Mouse (Mus musculus) heart, adult 2 months (tissue): Measurements from ENCODE around the gene Hcfc2. TPM values are rescaled to one million over a fixed set of nuclear protein-coding genes. Genes with fewer than 3 reads are reported as not detected.

Experiments used
- DNase-seq, 2 experiments: peaks; one replicate each; pipeline ENCODE4 v3.0.0; 2021
- H3K27ac ChIP-seq: fragments of 200-600 bp; 2 replicates; pipeline ENCODE4 v1.8.1; 2022
- H3K27me3 ChIP-seq: fragments of 200-500 bp; 2 replicates; pipeline ENCODE4 v1.6.1; 2012; ENCODE audit warnings: mild to moderate bottlenecking, low read length, inconsistent platforms, mixed read lengths; ENCODE audit not compliant: control insufficient read depth, insufficient read depth
- H3K36me3 ChIP-seq: fragments of 200-500 bp; 2 replicates; pipeline ENCODE4 v1.6.1; 2012; ENCODE audit warnings: low read length, inconsistent platforms; ENCODE audit not compliant: control insufficient read depth, insufficient read depth
- H3K4me1 ChIP-seq: fragments of 200-500 bp; 2 replicates; pipeline ENCODE4 v1.6.1; 2011; ENCODE audit warnings: low read length; ENCODE audit not compliant: control insufficient read depth, insufficient read depth
- H3K4me3 ChIP-seq: fragments of 200-600 bp; 2 replicates; pipeline ENCODE4 v1.8.1; 2022
- H3K79me2 ChIP-seq: fragments of 200-500 bp; replicated peaks from 2 replicates; pipeline ENCODE4 v1.6.1; 2012; ENCODE audit warnings: mild to moderate bottlenecking, inconsistent platforms, low read length, moderate library complexity, mixed read lengths; ENCODE audit not compliant: control insufficient read depth, insufficient read depth
- H3K9ac ChIP-seq: fragments of 200-500 bp; 2 replicates; pipeline ENCODE4 v1.6.1; 2012; ENCODE audit warnings: low read depth, mild to moderate bottlenecking, control low read depth, inconsistent platforms, low read length, mixed read lengths
- CTCF ChIP-seq: fragments of 200-600 bp; IDR thresholded peaks from 2 replicates; pipeline ENCODE4 v1.8.1; 2022; ENCODE audit warnings: antibody characterized with exemption, mild to moderate bottlenecking, moderate library complexity
- EP300 ChIP-seq: fragments of 200-500 bp; IDR thresholded peaks from 2 replicates; pipeline ENCODE4 v1.6.1; 2011; ENCODE audit warnings: low read depth, low read length, control low read depth; ENCODE audit not compliant: insufficient read depth
- POLR2A ChIP-seq: fragments of 200-500 bp; IDR thresholded peaks from 2 replicates; pipeline ENCODE4 v1.6.1; 2011; ENCODE audit warnings: mild to moderate bottlenecking, low read depth, low read length, control low read depth; ENCODE audit not compliant: insufficient read depth
- WGBS: fragments of 180-500 bp; shearing (Covaris S2); methylation state at CpG from one replicate; pipeline ENCODE4 v1.1.7; 2018; 5-methylcytosine and 5-hydroxymethylcytosine counted together
- intact Hi-C: fragments of 180-260 bp; cut with DNase I; formaldehyde crosslinking; loops from one replicate; pipeline ENCODE4 v1.15.1; 2025
- polyA plus RNA-seq: library from polyadenylated mRNA; depleted of rRNA; stranded (reverse); fragments of >200 nt; gene quantifications from 2 replicates; pipeline ENCODE4 v1.2.3, GENCODE M21; 2012
- total RNA-seq, 2 experiments: library from RNA; stranded (reverse); gene quantifications; 2 replicates each; pipeline ENCODE4 v1.2.3; 2021

The Hcfc2 gene
- total and polyA plus RNA-seq, 3 experiments, result 11.2 to 29.8 (median 29.1) TPM

DNA sequence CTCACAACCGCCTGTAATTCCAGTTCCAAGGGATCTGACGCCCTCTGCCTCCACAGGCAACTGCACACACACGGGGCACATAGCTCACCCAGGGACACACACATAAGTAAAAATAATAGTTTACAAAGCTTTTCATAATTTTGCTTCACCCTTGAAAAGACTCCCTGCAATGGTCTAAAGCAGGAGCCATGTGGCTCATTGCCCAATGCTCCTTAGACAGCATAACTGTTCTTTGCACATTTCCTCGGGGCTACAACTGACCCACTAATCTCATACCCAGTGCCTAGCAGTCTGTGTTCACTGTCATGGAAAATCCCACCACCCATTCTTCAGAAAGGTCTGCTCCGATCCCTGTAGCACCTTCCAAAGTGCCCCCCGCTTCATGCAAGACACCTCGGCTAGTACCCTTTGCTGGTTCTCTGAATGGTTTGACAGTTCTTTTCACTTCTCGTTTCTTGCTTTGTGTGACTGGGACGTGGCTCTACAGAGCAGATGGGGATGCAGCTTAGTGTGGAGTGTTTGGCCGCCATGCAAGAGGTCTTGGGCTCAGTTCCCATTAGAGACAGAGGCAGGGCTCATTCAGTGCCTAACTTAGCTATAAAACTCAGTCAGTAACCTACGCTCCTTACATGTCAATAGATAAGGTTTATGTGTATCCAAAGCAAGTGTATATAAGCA, 59.4 kb downstream of the Hcfc2 start:
- no peak overlapping the region for H3K9ac ChIP-seq
- H3K79me2 ChIP-seq, result 0 out of 2 replicates have a peak, but pooled peaks cover 3% of the 10 kb centered on the region
- 96% methylated on average over 11 of the region's 11 CpGs for WGBS
- no peak overlapping the region for H3K27ac ChIP-seq
- no peaks in the 10 kb centered on the region for H3K27me3 ChIP-seq
- no peaks in the 10 kb centered on the region; the same call in 1 of the 2 replicates for H3K36me3 ChIP-seq
- TF ChIP-seq POLR2A, result no peak
- TF ChIP-seq CTCF, result no peak
- TF ChIP-seq EP300, result no peak
- no peak overlapping the region for H3K4me3 ChIP-seq
- DNase-seq, result no peak
- peaks cover 2% of the 10 kb centered on the region for H3K4me1 ChIP-seq
- intact Hi-C loops, result no loop called here

DNA sequence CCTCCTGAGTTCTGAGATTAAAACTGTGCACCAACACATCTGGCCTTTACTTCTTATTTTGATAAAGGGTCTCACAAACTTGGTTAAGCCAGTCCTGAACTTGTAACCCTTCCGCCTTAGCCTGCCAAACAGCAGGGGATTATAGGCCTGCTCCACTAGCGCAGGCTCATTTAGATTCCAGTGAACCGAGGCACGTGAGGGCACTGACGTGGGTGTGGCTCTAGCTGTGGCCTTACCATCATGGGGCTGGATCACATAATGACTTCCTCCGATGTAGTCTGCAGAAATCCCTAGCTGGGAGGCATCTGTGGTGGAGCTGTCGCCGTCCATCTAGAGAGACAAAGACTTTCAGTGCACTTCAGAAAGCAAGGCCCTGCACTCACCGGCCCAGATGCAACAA, 60.5 kb downstream of the Hcfc2 start:
- Histone ChIP-seq H3K9ac (no peak overlapping the region), H3K4me3 (no peak overlapping the region), H3K27ac (no peak overlapping the region), H3K27me3 (no peaks in the 10 kb centered on the region), H3K4me1 (peaks cover 4% of the 10 kb centered on the region), H3K79me2 (0 out of 2 replicates have a peak, but pooled peaks cover 3% of the 10 kb centered on the region), H3K36me3 (no peaks in the 10 kb centered on the region; the same call in 1 of the 2 replicates)
- DNase-seq, result no peak
- 93% methylated on average over 9 of the region's 9 CpGs for WGBS
- intact Hi-C loops, result no loop called here
- TF ChIP-seq POLR2A (no peak), CTCF (no peak), EP300 (no peak)

- Histone ChIP-seq H3K27me3 (no peaks in the 10 kb centered on the region), H3K4me3 (no peak overlapping the region), H3K9ac (no peak overlapping the region), H3K4me1 (peaks cover 6% of the 10 kb centered on the region), H3K79me2 (0 out of 2 replicates have a peak, but pooled peaks cover 3% of the 10 kb centered on the region), H3K36me3 (peaks cover 2% of the 10 kb centered on the region), H3K27ac (no peak overlapping the region)
- intact Hi-C loops, result no loop called here
- no peak for DNase-seq
- no peak for TF ChIP-seq CTCF
- TF ChIP-seq EP300, result no peak
- no peak for TF ChIP-seq POLR2A
- 72% methylated on average over 9 of the region's 9 CpGs for WGBS
Observed at GRCm38 (mm10) chr10:82757341-82757740, 61.4 kb downstream of the Hcfc2 start.

GRCm38 (mm10) chr10:82758368-82758767, 62.4 kb downstream of the Hcfc2 start:
- H3K27me3 ChIP-seq, result no peaks in the 10 kb centered on the region
- intact Hi-C loops, result no loop called here
- H3K36me3 ChIP-seq, result peaks cover 7% of the 10 kb centered on the region
- TF ChIP-seq POLR2A, result no peak
- no peak for TF ChIP-seq CTCF
- TF ChIP-seq EP300, result no peak
- H3K4me1 ChIP-seq, result peaks cover 7% of the 10 kb centered on the region
- H3K79me2 ChIP-seq, result 0 out of 2 replicates have a peak, but pooled peaks cover 3% of the 10 kb centered on the region
- H3K27ac ChIP-seq, result no peak overlapping the region
- DNase-seq, result no peak
- H3K4me3 ChIP-seq, result no peak overlapping the region
- WGBS, result 73% methylated on average over 6 of the region's 6 CpGs
- no peak overlapping the region for H3K9ac ChIP-seq

DNA sequence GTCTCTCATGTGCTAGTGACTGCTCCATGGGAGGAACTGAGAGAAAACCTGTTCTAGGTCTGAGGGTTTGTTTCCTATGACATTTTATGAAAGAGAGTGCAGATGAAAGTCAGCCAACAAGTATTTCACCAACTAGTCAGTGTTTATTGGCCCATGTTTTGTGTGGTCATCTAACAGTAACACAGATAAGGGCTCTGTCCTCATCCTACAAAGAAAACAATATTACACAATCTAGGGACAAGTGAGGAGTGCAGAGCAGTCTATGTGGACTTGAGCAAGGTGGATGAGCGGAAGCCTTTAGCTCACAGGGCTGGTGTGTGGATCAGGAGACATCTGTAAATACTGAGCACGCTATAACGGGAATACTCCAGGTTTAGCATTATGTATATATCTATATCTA, 62.9 kb downstream of the Hcfc2 start:
- Histone ChIP-seq H3K4me1 (peaks cover 7% of the 10 kb centered on the region), H3K36me3 (peaks cover 7% of the 10 kb centered on the region), H3K79me2 (0 out of 2 replicates have a peak, but pooled peaks cover 3% of the 10 kb centered on the region), H3K9ac (no peak overlapping the region), H3K27ac (no peak overlapping the region), H3K4me3 (no peak overlapping the region), H3K27me3 (no peaks in the 10 kb centered on the region)
- intact Hi-C loops, result no loop called here
- DNase-seq, result no peak
- 95% methylated on average over 3 of the region's 3 CpGs for WGBS
- TF ChIP-seq EP300, result no peak
- TF ChIP-seq POLR2A, result no peak
- TF ChIP-seq CTCF, result no peak

DNA sequence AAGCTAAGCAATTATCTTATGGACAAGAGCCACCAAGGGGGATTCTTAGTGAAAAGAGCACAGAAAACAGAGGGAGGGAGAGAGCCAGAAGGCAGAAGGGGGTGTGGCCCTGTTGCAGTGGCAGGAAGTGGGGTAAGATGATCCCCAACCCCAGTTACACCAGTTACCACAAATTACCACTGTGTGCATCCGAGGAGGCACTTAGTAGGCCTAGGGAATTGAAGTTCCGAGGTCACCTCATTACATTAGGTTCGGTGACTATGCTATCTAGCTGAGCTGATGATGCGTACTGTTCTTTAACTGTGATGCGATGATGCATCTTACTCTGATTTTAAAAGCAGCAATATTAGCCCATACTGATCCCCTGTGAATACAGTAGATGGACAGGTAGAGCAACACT, 63.7 kb downstream of the Hcfc2 start:
- Histone ChIP-seq H3K4me1 (peaks cover 9% of the 10 kb centered on the region), H3K36me3 (peaks cover 7% of the 10 kb centered on the region; the same call in 1 of the 2 replicates), H3K9ac (no peak overlapping the region), H3K79me2 (0 out of 2 replicates have a peak, but pooled peaks cover 1% of the 10 kb centered on the region), H3K27ac (no peak overlapping the region), H3K27me3 (no peaks in the 10 kb centered on the region), H3K4me3 (no peak overlapping the region)
- intact Hi-C loops, result loop anchor here (5.0 kb wide), 1 partner anchor 127 kb away; no protein-coding TSS in a partner anchor
- no peak for DNase-seq
- 95% methylated on average over 5 of the region's 5 CpGs for WGBS
- TF ChIP-seq EP300, result no peak
- TF ChIP-seq POLR2A, result no peak
- TF ChIP-seq CTCF, result no peak
